Mouse (Mus musculus): Measurements from ENCODE around the gene Wfdc15b.

The Wfdc15b gene

DNA sequence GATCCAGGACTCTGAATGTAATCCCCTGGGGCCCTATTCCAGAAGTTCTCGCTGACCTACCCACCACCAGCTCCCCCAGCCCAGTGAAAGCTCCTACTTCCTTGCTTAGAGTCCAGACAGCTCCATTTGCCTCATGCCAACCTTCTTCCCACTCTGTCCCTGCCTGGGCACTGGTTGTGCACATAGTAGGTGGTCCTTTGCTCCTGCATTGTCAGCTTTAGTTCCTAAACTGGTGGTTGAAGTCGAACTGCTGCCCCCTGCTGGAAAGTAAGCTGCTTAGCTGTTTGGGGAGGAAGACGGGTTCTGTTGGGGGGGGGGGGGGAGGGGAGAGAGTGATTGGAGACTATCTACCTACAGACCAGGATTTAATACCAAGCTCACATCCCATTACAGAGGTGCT lies 41.3 kb downstream of the Wfdc15b start:
- no peak for DNase-seq (ENCODE audit: low read depth)

DNA sequence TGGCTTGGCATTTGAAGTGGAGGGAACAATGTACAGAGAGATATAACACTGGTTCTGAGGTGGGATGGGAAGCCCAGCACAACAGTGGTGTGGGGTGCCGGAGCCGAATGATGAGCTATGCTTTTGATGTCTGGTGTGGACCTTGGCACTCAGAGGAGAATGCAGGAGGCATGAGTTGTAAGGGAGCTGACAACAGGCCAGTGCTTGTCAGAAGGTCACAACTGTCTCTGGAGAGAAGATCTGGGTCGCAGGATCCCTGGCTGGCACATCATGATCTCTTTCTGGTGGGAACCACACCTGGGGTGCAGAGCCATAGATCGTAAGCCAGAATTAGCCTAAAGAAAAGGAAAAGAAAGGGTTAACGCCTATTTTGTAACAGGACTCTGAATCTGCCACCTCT lies 43.6 kb downstream of the Wfdc15b start:
- no peak for DNase-seq (ENCODE audit: low read depth)

- DNase-seq (ENCODE audit: low read depth): no peak
Measured at GRCm38 (mm10) chr2:164175850-164176249, 45.6 kb downstream of the Wfdc15b start.

GRCm38 (mm10) chr2:164174649-164175395 lies 46.6 kb downstream of the Wfdc15b start:
- no peak for DNase-seq (ENCODE audit: low read depth)

DNA sequence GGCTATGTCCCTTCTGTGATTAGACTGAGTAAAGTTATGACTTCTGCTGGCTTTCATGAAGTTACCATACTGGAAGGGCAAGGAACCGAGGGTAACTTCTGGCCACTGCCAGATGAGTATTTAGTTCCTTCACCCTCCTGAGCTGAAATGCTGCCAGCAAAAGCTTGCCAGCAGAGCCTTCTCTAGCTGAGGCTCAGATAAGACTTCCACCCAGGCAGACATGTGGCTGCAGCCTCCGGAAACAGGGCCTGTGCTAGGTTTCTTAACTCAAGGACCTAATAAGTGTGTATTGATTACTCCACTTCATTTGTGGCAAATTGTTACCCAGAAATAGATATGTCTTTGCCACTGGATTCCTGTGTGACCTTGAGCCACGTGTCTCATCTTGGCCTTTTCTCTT lies 48.1 kb downstream of the Wfdc15b start:
- DNase-seq (ENCODE audit: low read depth): no peak

DNA sequence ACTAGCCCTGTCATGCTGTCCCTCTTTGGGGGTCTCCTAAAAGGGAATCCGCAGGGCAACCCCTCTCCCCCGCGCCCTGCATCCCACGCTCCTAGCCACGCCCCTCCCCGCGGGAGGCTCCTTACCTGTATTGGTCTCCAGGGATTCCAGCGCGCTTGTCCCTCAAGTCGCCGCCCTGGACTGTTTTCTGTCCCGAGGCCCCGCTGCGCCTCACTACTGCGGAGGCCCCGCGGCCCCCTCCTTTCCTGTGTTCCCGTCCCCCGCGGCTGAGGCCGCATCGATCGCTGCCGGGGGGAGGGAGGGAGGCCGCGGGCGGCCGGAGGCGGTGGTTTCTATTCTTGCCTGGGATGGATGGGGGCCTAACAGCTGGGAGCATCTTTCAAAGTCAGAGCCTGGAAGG lies 50.6 kb downstream of the Wfdc15b start, which contains the start of gene Kcns1:
Gene Kcns1, minus strand, starts transcription at position 212 of the 400 bp plus-strand sequence.
- DNase-seq (ENCODE audit: low read depth): no peak

DNA sequence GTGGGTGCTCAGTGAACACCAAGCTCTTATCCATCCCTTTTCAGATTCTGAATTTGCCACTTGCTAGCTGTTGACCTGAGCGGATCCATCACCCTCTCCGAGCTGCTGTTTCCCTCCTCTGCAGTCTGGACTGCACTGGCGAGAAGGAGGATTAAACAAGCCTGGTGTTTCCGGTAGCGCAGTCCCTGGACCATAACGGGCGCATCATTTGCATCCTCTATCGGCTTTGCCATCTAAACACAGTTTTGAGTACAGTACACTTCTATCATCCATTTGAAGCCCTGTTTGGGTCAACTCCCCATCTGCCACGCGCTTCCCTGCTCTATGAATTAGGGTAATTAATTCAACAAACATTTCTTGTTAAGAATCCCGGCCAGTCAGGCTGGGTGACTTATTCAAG lies 51.1 kb downstream of the Wfdc15b start:
- DNase-seq (ENCODE audit: low read depth): no peak

DNA sequence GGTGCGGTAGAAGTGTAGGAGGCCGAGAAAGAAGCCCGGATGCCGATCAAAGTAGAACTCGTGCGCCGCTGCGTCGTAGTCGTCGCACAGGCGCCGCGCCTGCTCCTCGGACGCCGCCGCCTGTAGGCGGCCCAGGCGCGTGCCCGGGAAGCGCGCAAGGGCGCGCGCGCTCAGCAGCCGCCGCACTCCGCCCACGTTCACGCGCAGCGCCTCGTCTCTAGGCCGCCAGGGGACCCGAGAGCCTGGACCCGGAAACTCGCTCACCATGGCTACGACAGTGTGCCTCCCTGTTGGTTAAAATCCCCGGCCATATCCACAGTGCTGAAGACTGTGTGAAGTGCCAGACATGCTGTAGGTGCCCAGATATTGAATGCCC lies 52.9 kb downstream of the Wfdc15b start:
- no peak for DNase-seq (ENCODE audit: low read depth)

GRCm38 (mm10) chr2:164167752-164168570 lies 53.5 kb downstream of the Wfdc15b start:
- DNase-seq (ENCODE audit: low read depth): no peak

- DNase-seq (ENCODE audit: low read depth): no peak
Measured at GRCm38 (mm10) chr2:164164941-164165340, 56.5 kb downstream of the Wfdc15b start.
